Mouse (Mus musculus): ENCODE results near the gene Aldh1a7. TPM values are rescaled to one million over a fixed set of nuclear protein-coding genes. Genes with fewer than 3 reads are reported as not detected.

Gene Aldh1a7
- 0.44 and 0.73 TPM in 2 replicates for polyA plus RNA-seq (2015; fragmentation: Nextera tagmentation; extraction: Ambion mirVana)

DNA sequence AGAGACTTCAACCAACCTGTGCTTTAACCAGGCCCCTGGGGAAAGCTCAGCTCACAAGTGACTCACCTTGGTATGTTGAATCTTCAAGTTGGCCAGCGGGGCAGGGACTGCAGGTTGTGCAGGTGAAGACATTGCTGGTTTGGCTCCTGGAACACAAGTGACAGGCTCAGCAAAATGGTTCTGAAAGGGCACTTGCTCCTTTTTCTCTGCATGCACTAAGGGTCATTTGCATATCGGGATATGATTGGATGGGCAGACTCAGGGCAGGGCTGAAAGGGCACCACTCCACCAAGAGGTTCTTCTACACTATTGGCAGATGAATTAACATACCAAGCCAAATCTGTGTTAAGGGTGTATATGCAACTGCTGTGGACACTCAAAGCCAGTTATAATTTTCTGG is at the start of gene Aldh1a7:
Aldh1a7 (minus strand) TSS at position 182 of the 400 bp plus-strand sequence.

Other genes starting within 250 kb of the Aldh1a7 start
- 5.7 and 7.7 TPM in 2 replicates for gene Aldh1a1, start 234.8 kb downstream of the Aldh1a7 start, polyA plus RNA-seq (2015; fragmentation: Nextera tagmentation; extraction: Ambion mirVana)
- gene Tmc1, start 226.6 kb upstream of the Aldh1a7 start, polyA plus RNA-seq (2015; fragmentation: Nextera tagmentation; extraction: Ambion mirVana) = 0.09 and 0.12 TPM in 2 replicates